Mouse (Mus musculus): ENCODE measurements at regions not wholly inside any gene's neighbourhood (a gene's known extent, or its start where the extent isn't known, plus 50 kb on each side); places are given as distances from the start of the nearest gene placed in this dataset.

DNA sequence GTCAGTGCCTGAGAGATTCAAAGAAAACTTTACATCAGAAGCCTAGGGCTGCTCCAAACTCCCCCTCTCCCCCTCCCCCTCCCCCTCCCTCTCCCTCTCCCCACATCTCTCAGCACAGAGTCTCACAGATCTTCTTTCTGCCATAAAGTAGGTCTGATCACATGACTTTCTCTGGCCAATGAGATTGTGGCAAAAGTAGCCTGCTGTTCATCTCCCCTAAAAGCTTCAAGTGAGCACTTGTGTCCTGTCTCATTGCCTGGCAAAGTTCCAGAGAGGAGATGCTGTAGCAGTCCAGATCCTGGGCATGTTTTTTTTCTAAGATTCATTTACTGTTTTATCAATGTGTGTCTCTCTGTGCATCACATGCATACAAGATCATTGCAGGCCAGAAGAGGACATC, 234.5 kb upstream of the Mgmt start:
- ATAC-seq (ENCODE audit: insufficient number of reproducible peaks, insufficient read depth, low FRiP score, low read depth): peak; percentile 42; the same call in 1 of the 2 replicates
- Histone ChIP-seq H3K4me2 (replicated peaks; ENCODE audit: low read depth, low read length) (no peak overlapping the region), H3K27ac (ENCODE audit: low read length) (no peak overlapping the region), H3K4me3 (ENCODE audit: low read depth, low read length) (no peak overlapping the region), H3K9ac (replicated peaks; ENCODE audit: low read depth, low read length) (no peak overlapping the region), H3K36me3 (ENCODE audit: control insufficient read depth, insufficient read depth, low read length) (no peaks in the 10 kb centered on the region), H3K4me1 (ENCODE audit: control insufficient read depth, insufficient read depth, low read length) (no peaks in the 10 kb centered on the region), H3K27me3 (ENCODE audit: control insufficient read depth, insufficient read depth, low read length) (no peaks in the 10 kb centered on the region), H3K9me3 (ENCODE audit: control insufficient read depth, low read depth, low read length) (no peaks in the 10 kb centered on the region)

DNA sequence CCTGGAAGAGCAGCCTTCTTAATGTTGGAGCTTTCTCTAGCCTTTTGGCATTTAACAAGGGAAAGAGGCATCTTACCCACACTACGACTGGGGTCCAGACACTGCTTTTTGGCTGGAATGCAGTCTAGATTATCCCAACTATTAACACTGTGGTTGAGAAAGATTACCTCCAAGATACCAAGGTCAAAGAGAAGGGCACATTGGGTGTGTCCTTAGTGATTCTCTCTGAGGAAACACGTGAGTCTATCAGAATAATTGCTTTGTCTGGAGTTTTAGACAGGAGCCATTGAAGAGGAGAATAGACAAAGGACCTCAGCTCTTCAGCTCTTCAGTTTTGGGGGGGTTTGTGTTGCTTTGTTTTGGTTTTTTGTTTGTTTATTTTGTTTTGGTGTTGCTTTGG, 234.0 kb upstream of the Mgmt start:
- Histone ChIP-seq H3K27ac (ENCODE audit: low read length) (no peak overlapping the region), H3K4me1 (ENCODE audit: control insufficient read depth, insufficient read depth, low read length) (no peaks in the 10 kb centered on the region), H3K27me3 (ENCODE audit: control insufficient read depth, insufficient read depth, low read length) (no peaks in the 10 kb centered on the region), H3K9me3 (ENCODE audit: control insufficient read depth, low read depth, low read length) (no peaks in the 10 kb centered on the region), H3K4me3 (ENCODE audit: low read depth, low read length) (no peak overlapping the region), H3K36me3 (ENCODE audit: control insufficient read depth, insufficient read depth, low read length) (no peaks in the 10 kb centered on the region), H3K9ac (replicated peaks; ENCODE audit: low read depth, low read length) (no peak overlapping the region), H3K4me2 (replicated peaks; ENCODE audit: low read depth, low read length) (no peak overlapping the region)
- no peak for ATAC-seq (ENCODE audit: insufficient number of reproducible peaks, insufficient read depth, low FRiP score, low read depth)
- WGBS: 58% methylated on average over 2 of the region's 2 CpGs

DNA sequence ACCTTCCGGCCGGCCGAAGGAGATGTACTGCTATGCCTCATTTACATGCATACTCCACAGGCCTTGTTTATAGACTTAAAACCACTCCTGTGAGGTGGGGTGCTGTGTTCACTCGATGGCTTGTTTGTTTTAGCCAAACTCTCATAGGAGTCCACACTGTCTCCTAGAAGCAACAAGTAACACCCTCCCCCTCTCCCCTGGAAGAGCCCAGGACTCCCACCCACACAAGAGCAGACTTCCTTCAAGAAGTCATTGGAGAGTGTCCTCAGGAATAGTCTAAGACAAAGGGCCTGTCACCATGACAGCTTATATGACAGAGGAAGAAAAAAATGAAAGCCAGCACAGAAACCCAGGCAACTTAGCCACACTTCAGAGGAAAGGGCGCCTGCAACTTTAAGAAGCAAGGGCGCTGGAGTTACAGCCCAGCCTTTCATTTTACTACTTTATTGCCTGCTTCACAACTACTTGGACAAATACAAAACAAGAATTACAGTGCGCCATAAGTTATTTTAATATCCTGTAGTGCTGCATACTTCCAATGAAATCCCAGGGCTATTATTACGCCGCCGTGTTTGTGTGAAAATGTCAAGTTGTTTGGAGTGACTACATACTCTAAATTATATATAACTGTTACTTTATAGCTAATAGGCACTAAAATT, 229.9 kb upstream of the Mgmt start:
- Histone ChIP-seq H3K27ac (ENCODE audit: low read length) (no peak overlapping the region), H3K27me3 (ENCODE audit: control insufficient read depth, insufficient read depth, low read length) (no peaks in the 10 kb centered on the region), H3K36me3 (ENCODE audit: control insufficient read depth, insufficient read depth, low read length) (no peaks in the 10 kb centered on the region), H3K4me2 (replicated peaks; ENCODE audit: low read depth, low read length) (no peak overlapping the region), H3K4me3 (ENCODE audit: low read depth, low read length) (no peak overlapping the region), H3K9ac (replicated peaks; ENCODE audit: low read depth, low read length) (no peak overlapping the region), H3K9me3 (ENCODE audit: control insufficient read depth, low read depth, low read length) (no peaks in the 10 kb centered on the region), H3K4me1 (ENCODE audit: control insufficient read depth, insufficient read depth, low read length) (no peaks in the 10 kb centered on the region)
- no peak for ATAC-seq (ENCODE audit: insufficient number of reproducible peaks, insufficient read depth, low FRiP score, low read depth)
- 61% methylated on average over 10 of the region's 10 CpGs for WGBS

DNA sequence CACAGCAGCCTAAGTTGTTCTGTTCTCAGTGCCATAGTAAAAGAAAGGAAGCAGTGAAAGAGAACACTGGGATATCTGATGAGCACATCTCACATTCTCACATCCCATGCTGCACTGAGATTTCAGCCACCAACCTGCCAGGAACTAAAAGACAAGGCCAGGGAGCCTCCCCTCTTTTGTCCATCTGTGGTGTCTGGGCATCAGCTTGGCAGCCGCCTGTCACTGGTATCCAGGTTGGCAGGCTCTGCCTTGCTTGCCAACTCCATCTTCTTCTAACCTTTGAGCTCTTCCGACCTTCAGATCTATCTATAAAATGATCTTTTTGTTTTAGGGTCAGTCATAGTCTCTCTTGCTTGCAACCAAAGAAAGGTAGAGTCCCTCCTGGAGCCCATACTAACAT, 228.5 kb upstream of the Mgmt start:
- no peak overlapping the region for H3K27ac ChIP-seq (ENCODE audit: low read length)

DNA sequence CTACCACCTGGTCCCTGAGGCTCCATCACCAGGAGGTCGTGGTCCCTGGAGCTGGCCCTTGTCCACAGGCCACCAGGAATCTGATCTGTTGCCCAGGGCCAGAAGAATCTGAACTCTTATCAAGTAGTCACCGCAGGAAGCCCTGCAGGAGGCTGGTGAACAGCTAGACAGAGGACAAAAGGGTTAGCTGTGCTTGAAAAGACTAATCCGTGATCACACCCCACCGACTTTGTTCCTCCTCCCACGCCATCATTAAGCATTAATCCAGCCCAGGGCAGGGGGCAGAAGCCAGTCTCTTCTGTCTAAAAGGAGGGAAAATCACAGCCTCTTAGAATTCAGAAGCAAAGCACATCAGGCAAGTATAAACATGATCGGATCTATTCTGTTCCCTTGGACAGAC, 227.7 kb upstream of the Mgmt start:
- Histone ChIP-seq H3K27ac (ENCODE audit: low read length) (no peak overlapping the region), H3K27me3 (ENCODE audit: control insufficient read depth, insufficient read depth, low read length) (no peaks in the 10 kb centered on the region), H3K4me2 (replicated peaks; ENCODE audit: low read depth, low read length) (no peak overlapping the region), H3K36me3 (ENCODE audit: control insufficient read depth, insufficient read depth, low read length) (no peaks in the 10 kb centered on the region), H3K4me1 (ENCODE audit: control insufficient read depth, insufficient read depth, low read length) (no peaks in the 10 kb centered on the region), H3K9ac (replicated peaks; ENCODE audit: low read depth, low read length) (no peak overlapping the region), H3K9me3 (ENCODE audit: control insufficient read depth, low read depth, low read length) (no peaks in the 10 kb centered on the region), H3K4me3 (ENCODE audit: low read depth, low read length) (no peak overlapping the region)
- 27% methylated on average over 6 of the region's 6 CpGs for WGBS
- no peak for ATAC-seq (ENCODE audit: insufficient number of reproducible peaks, insufficient read depth, low FRiP score, low read depth)

More for the DNA sequence above, 228.5 kb upstream of the Mgmt start:
- H3K4me1 ChIP-seq (ENCODE audit: control insufficient read depth, insufficient read depth, low read length): no peaks in the 10 kb centered on the region
- no peak overlapping the region for H3K4me2 ChIP-seq (replicated peaks; ENCODE audit: low read depth, low read length)
- no peaks in the 10 kb centered on the region for H3K27me3 ChIP-seq (ENCODE audit: control insufficient read depth, insufficient read depth, low read length)
- WGBS: 95% methylated on average over 2 of the region's 2 CpGs
- no peaks in the 10 kb centered on the region for H3K36me3 ChIP-seq (ENCODE audit: control insufficient read depth, insufficient read depth, low read length)
- no peak overlapping the region for H3K4me3 ChIP-seq (ENCODE audit: low read depth, low read length)
- ATAC-seq (ENCODE audit: insufficient number of reproducible peaks, insufficient read depth, low FRiP score, low read depth): no peak
- H3K9me3 ChIP-seq (ENCODE audit: control insufficient read depth, low read depth, low read length): no peaks in the 10 kb centered on the region
- no peak overlapping the region for H3K9ac ChIP-seq (replicated peaks; ENCODE audit: low read depth, low read length)

DNA sequence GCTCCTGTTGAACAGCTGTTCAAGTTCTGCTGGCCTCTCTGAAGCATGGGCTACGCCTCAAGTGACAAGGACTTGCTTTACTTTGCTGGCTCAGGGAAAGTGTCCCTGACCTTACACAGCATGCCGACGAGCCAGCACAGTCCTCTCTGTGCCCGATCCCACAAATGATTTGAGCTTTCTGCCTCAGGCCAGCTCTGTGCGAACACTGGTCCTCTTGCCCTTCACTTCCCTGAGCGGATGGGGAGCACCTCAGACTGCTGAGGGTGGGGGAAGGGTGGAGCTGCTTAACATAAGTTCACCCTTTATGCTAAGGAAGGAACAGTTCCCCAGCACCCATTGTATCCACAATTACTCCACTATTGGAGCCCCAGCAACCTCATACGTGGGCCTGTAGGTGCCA, 223.7 kb upstream of the Mgmt start:
- H3K4me1 ChIP-seq (ENCODE audit: control insufficient read depth, insufficient read depth, low read length): no peaks in the 10 kb centered on the region
- H3K36me3 ChIP-seq (ENCODE audit: control insufficient read depth, insufficient read depth, low read length): no peaks in the 10 kb centered on the region
- no peak overlapping the region for H3K4me2 ChIP-seq (replicated peaks; ENCODE audit: low read depth, low read length)
- no peak overlapping the region for H3K27ac ChIP-seq (ENCODE audit: low read length)
- no peak for ATAC-seq (ENCODE audit: insufficient number of reproducible peaks, insufficient read depth, low FRiP score, low read depth)
- no peak overlapping the region for H3K9ac ChIP-seq (replicated peaks; ENCODE audit: low read depth, low read length)
- whole genome bisulfite sequencing: 67% methylated on average over 7 of the region's 7 CpGs
- no peak overlapping the region for H3K4me3 ChIP-seq (ENCODE audit: low read depth, low read length)
- no peaks in the 10 kb centered on the region for H3K27me3 ChIP-seq (ENCODE audit: control insufficient read depth, insufficient read depth, low read length)
- no peaks in the 10 kb centered on the region for H3K9me3 ChIP-seq (ENCODE audit: control insufficient read depth, low read depth, low read length)

DNA sequence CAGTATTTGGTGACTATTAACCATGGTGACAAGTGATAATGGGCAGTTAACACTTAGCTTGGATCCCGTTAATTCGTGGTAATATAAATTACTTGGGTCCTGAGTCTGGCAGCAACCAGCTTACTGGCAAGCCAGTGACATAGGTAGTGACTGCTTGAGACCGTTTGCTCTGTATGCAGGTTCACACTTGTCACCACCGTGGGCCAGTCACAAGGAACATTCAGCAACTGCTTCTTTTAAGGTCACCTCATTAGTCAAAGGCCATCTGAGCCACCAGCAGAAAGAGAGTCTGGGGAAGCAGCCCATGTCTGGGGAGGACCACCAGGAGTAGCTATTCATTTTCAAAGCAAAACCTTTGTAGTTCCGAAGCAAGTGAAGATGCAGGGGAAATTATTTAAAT, 220.3 kb upstream of the Mgmt start:
- H3K36me3 ChIP-seq (ENCODE audit: control insufficient read depth, insufficient read depth, low read length): no peaks in the 10 kb centered on the region
- no peak overlapping the region for H3K4me2 ChIP-seq (replicated peaks; ENCODE audit: low read depth, low read length)
- H3K27ac ChIP-seq (ENCODE audit: low read length): no peak overlapping the region
- no peaks in the 10 kb centered on the region for H3K27me3 ChIP-seq (ENCODE audit: control insufficient read depth, insufficient read depth, low read length)
- H3K9ac ChIP-seq (replicated peaks; ENCODE audit: low read depth, low read length): no peak overlapping the region
- WGBS: 45% methylated on average over 5 of the region's 5 CpGs
- H3K4me1 ChIP-seq (ENCODE audit: control insufficient read depth, insufficient read depth, low read length): peaks cover 10% of the 10 kb centered on the region; the same call in 1 of the 2 replicates
- no peak for ATAC-seq (ENCODE audit: insufficient number of reproducible peaks, insufficient read depth, low FRiP score, low read depth)
- H3K9me3 ChIP-seq (ENCODE audit: control insufficient read depth, low read depth, low read length): no peaks in the 10 kb centered on the region
- no peak overlapping the region for H3K4me3 ChIP-seq (ENCODE audit: low read depth, low read length)

DNA sequence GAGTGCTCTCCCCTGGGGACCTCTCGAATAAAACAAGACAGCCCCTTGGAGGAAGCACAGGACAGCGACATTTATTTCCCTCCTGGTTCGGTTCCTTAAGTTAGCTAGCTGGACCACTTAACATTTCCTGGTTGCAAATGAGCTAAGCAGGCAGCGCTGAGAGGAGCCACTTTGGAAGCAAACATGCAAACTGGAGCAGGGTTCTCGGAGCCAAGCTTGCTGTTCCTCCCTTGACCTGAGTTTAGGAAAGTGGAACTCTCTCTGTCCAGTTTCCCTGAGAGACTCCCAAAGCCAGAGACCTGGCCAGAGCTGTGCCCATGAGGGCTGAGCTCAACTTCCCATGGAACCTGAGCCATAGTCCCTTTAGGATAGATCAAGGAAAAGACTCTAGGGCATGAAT, 219.4 kb upstream of the Mgmt start:
- Histone ChIP-seq H3K9me3 (ENCODE audit: control insufficient read depth, low read depth, low read length) (no peaks in the 10 kb centered on the region), H3K27ac (ENCODE audit: low read length) (no peak overlapping the region), H3K9ac (replicated peaks; ENCODE audit: low read depth, low read length) (no peak overlapping the region), H3K4me2 (replicated peaks; ENCODE audit: low read depth, low read length) (no peak overlapping the region), H3K4me1 (ENCODE audit: control insufficient read depth, insufficient read depth, low read length) (peaks cover 10% of the 10 kb centered on the region; the same call in 1 of the 2 replicates), H3K27me3 (ENCODE audit: control insufficient read depth, insufficient read depth, low read length) (no peaks in the 10 kb centered on the region), H3K4me3 (ENCODE audit: low read depth, low read length) (no peak overlapping the region), H3K36me3 (ENCODE audit: control insufficient read depth, insufficient read depth, low read length) (no peaks in the 10 kb centered on the region)
- 49% methylated on average over 5 of the region's 5 CpGs for WGBS
- ATAC-seq (ENCODE audit: insufficient number of reproducible peaks, insufficient read depth, low FRiP score, low read depth): no peak

DNA sequence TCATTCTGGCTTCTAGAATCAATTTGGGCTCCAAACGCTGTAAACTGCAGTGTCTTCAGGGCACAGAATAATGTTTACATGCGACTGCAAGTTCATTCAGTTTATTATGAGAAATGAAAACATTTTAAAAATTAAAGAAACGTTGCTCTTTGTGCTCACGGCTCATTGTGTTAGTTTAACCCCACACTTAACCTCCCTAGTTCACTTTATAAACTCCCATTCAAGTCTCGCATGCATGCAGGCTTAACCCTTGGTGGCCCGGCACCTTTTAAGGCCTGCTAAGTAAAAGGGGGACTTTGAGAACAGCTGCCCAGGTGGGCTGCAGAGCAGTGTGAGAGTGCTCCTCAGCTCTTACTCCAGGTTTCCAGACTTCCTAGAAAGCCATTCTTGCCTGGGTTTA, 218.3 kb upstream of the Mgmt start:
- ATAC-seq (ENCODE audit: insufficient number of reproducible peaks, insufficient read depth, low FRiP score, low read depth): no peak
- Histone ChIP-seq H3K27me3 (ENCODE audit: control insufficient read depth, insufficient read depth, low read length) (no peaks in the 10 kb centered on the region), H3K27ac (ENCODE audit: low read length) (no peak overlapping the region), H3K36me3 (ENCODE audit: control insufficient read depth, insufficient read depth, low read length) (no peaks in the 10 kb centered on the region), H3K4me1 (ENCODE audit: control insufficient read depth, insufficient read depth, low read length) (peaks cover 10% of the 10 kb centered on the region; the same call in 1 of the 2 replicates), H3K4me3 (ENCODE audit: low read depth, low read length) (no peak overlapping the region), H3K4me2 (replicated peaks; ENCODE audit: low read depth, low read length) (no peak overlapping the region), H3K9me3 (ENCODE audit: control insufficient read depth, low read depth, low read length) (no peaks in the 10 kb centered on the region), H3K9ac (replicated peaks; ENCODE audit: low read depth, low read length) (no peak overlapping the region)
- WGBS: 17% methylated on average over 6 of the region's 6 CpGs
